Mouse (Mus musculus) spleen, postnatal 4 days (tissue): ENCODE results near the gene St3gal3.

ENCODE experiments used
- DNase-seq, 2 experiments: peaks; one replicate each; pipeline ENCODE4 v3.0.0; 2022; ENCODE audit warnings: low spot score in 2 of 2

Gene St3gal3

GRCm38 (mm10) chr4:118022406-118022805, 112.3 kb downstream of the St3gal3 start:
- no peak for DNase-seq

GRCm38 (mm10) chr4:118019640-118020039, 115.1 kb downstream of the St3gal3 start:
- DNase-seq, result no peak

GRCm38 (mm10) chr4:118019218-118019617, 115.5 kb downstream of the St3gal3 start:
- no peak for DNase-seq

- DNase-seq, result no peak
These were observed 117.5 kb downstream of the St3gal3 start for GRCm38 (mm10) chr4:118017021-118017805.

GRCm38 (mm10) chr4:118016323-118016911, 118.3 kb downstream of the St3gal3 start:
- DNase-seq, result no peak

- no peak for DNase-seq
These were observed 119.1 kb downstream of the St3gal3 start for GRCm38 (mm10) chr4:118015636-118016035.

- DNase-seq, result no peak
These were observed 119.6 kb downstream of the St3gal3 start for GRCm38 (mm10) chr4:118015126-118015525.

GRCm38 (mm10) chr4:118010661-118011173, 124.0 kb downstream of the St3gal3 start:
- DNase-seq, result no peak

GRCm38 (mm10) chr4:118008433-118009033, 126.2 kb downstream of the St3gal3 start:
- no peak for DNase-seq

GRCm38 (mm10) chr4:118001355-118001754, 133.4 kb downstream of the St3gal3 start:
- no peak for DNase-seq

- DNase-seq, result no peak
These were observed 134.0 kb downstream of the St3gal3 start for GRCm38 (mm10) chr4:118000605-118001208.

GRCm38 (mm10) chr4:117999951-118000350, 134.8 kb downstream of the St3gal3 start:
- no peak for DNase-seq

- no peak for DNase-seq
These were observed 137.1 kb downstream of the St3gal3 start for GRCm38 (mm10) chr4:117997381-117998269.

GRCm38 (mm10) chr4:117996701-117997100, 138.0 kb downstream of the St3gal3 start:
- no peak for DNase-seq

- no peak for DNase-seq
These were observed 139.3 kb downstream of the St3gal3 start for GRCm38 (mm10) chr4:117995461-117995860.

- DNase-seq, result no peak
These were observed 141.3 kb downstream of the St3gal3 start for GRCm38 (mm10) chr4:117993421-117993820.

GRCm38 (mm10) chr4:117992872-117993271, 141.8 kb downstream of the St3gal3 start:
- DNase-seq, result no peak

GRCm38 (mm10) chr4:117992036-117992435, 142.7 kb downstream of the St3gal3 start:
- DNase-seq, result no peak

GRCm38 (mm10) chr4:117991055-117991627, 143.6 kb downstream of the St3gal3 start:
- DNase-seq, result no peak

GRCm38 (mm10) chr4:117990571-117990970, 144.1 kb downstream of the St3gal3 start:
- no peak for DNase-seq

- no peak for DNase-seq
These were observed 144.9 kb downstream of the St3gal3 start for GRCm38 (mm10) chr4:117989801-117990200.
